Mouse (Mus musculus) midbrain, postnatal 0 days (tissue): ENCODE results near the gene Enah. TPM values are rescaled to one million over a fixed set of nuclear protein-coding genes. Genes with fewer than 3 reads are reported as not detected.

ENCODE experiments used
- ATAC-seq: fragments of 200-750 bp; cut with Nextera tagmentation; 2 replicates; pipeline ENCODE4 v1.8.0; 2017; ENCODE audit warnings: moderate number of reproducible peaks, mild to moderate bottlenecking, moderate TSS enrichment, moderate library complexity; ENCODE audit not compliant: low FRiP score
- DNase-seq: peaks from one replicate; pipeline ENCODE4 v3.0.0-alpha.2; 2015; ENCODE audit warnings: low spot score
- H3K27ac ChIP-seq: fragments of 300-500 bp; sonication (generic); 2 replicates; pipeline ENCODE4 v1.5.1; 2014; ENCODE audit warnings: low read depth, mild to moderate bottlenecking, low read length, mixed read lengths
- H3K27me3 ChIP-seq: fragments of 300-500 bp; sonication (generic); 2 replicates; pipeline ENCODE4 v1.6.1; 2014; ENCODE audit warnings: low read length, control low read depth, mixed read lengths; ENCODE audit not compliant: insufficient read depth
- H3K36me3 ChIP-seq: fragments of 300-500 bp; sonication (generic); 2 replicates; pipeline ENCODE4 v1.6.1; 2014; ENCODE audit warnings: low read length, control low read depth, mixed read lengths; ENCODE audit not compliant: insufficient read depth
- H3K4me1 ChIP-seq: fragments of 300-500 bp; sonication (generic); 2 replicates; pipeline ENCODE4 v1.6.1; 2014; ENCODE audit warnings: mild to moderate bottlenecking, control low read depth, antibody characterized with exemption, low read length, mixed read lengths; ENCODE audit not compliant: insufficient read depth
- H3K4me2 ChIP-seq: fragments of 300-500 bp; sonication (generic); 2 replicates; pipeline ENCODE4 v1.6.1; 2014; ENCODE audit warnings: low read depth, mild to moderate bottlenecking, low read length, mixed read lengths; ENCODE audit not compliant: poor library complexity, severe bottlenecking
- H3K4me3 ChIP-seq: fragments of 300-500 bp; sonication (generic); 2 replicates; pipeline ENCODE4 v1.5.1; 2014; ENCODE audit warnings: low read depth, mild to moderate bottlenecking, low read length, moderate library complexity
- H3K9ac ChIP-seq: fragments of 300-500 bp; sonication (generic); replicated peaks from 2 replicates; pipeline ENCODE4 v1.6.1; 2014; ENCODE audit warnings: mild to moderate bottlenecking, low read length, moderate library complexity, mixed read lengths; ENCODE audit not compliant: poor library complexity, severe bottlenecking
- H3K9me3 ChIP-seq: fragments of 300-500 bp; sonication (generic); 2 replicates; pipeline ENCODE4 v1.6.1; 2016; ENCODE audit warnings: low read length, control low read depth
- CTCF ChIP-seq: IDR thresholded peaks from 2 replicates; pipeline ENCODE4 v1.5.1; 2016; ENCODE audit warnings: antibody characterized with exemption, mild to moderate bottlenecking
- WGBS: fragments of 180-500 bp; shearing (Covaris S2); extraction: QIAGEN DNeasy Blood & Tissue Kit; methylation state at CpG from one replicate; pipeline ENCODE4 v1.1.7; 2014; 5-methylcytosine and 5-hydroxymethylcytosine counted together
- polyA plus RNA-seq: library from polyadenylated mRNA; unstranded; fragments of >200 nt; fragmentation: Nextera tagmentation; extraction: Ambion mirVana; gene quantifications from 2 replicates; pipeline ENCODE4 v1.2.1, GENCODE M21; 2015
- total RNA-seq: library from RNA; depleted of rRNA; stranded (reverse); fragments of >200 nt; gene quantifications from 2 replicates; pipeline ENCODE4 v1.2.3, GENCODE M21; 2014

The Enah gene
- total and polyA plus RNA-seq, 2 experiments from 2014 or later = 23.0 to 78.0 TPM

GRCm38 (mm10) chr1:182031757-182032156 is 12.0 kb upstream of the Enah start:
- Histone ChIP-seq H3K9me3 (no peaks in the 10 kb centered on the region), H3K4me1 (no peaks in the 10 kb centered on the region), H3K27me3 (no peaks in the 10 kb centered on the region), H3K27ac (no peak overlapping the region), H3K4me3 (no peak overlapping the region), H3K36me3 (no peaks in the 10 kb centered on the region), H3K9ac (no peak overlapping the region), H3K4me2 (no peak overlapping the region)
- no peak for DNase-seq
- ATAC-seq = no peak
- no peak for TF ChIP-seq CTCF

DNA sequence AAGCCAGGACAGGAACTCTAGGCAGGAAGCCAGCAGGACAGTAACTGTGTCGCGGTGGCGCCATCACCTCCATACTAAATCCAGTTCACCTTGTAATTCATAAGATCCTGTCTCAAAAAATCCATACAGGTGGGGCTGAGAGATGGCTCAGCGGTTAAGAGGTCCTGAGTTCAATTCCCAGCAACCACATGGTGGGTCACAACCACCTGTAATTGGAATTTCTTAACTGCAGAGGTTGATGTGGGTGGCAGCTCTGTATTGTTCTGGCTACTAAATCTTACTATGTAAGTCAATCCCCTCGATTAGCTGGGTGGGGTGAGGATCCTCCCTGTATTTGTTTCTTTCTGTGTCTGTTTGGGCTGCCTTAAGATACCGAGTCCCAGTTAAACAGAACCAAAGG is 11.3 kb upstream of the Enah start:
- Histone ChIP-seq H3K4me2 (no peak overlapping the region), H3K4me1 (no peaks in the 10 kb centered on the region), H3K4me3 (no peak overlapping the region), H3K9me3 (no peaks in the 10 kb centered on the region), H3K36me3 (no peaks in the 10 kb centered on the region), H3K27me3 (no peaks in the 10 kb centered on the region), H3K27ac (no peak overlapping the region), H3K9ac (no peak overlapping the region)
- DNase-seq = no peak
- no peak for ATAC-seq
- no peak for TF ChIP-seq CTCF
- WGBS = 83% methylated on average over 6 of the region's 6 CpGs

DNA sequence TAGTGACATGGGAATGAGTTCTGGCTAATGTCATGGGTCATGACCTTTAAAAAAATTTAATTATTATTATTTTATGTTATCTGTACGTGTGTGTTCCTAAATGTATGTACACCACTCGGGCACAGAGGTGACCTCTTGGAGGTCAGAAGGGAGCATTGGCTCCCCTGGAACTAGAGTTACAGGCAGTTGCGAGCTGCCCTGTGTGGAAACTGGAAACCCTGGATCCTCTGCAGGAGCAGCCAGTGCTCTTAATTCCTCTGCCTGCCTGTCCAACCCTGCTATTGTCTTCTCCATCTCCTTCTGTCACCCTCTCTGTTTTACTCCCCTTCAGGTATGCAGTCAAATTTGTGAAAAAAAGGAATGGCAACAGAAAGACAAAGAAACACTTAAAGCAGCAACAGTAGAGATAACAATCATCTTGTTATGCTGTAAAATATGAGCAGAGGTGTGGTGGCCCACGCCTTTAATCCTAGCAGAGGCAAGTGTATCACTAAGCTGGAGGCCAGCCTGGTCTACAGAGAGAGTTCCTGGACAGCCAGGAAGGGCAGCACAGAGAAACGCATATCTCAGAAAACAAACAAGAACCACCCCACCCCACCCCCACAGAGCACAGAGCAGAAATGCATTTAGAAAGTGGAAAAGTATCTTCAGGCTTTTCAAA is 10.3 kb upstream of the Enah start:
- no peaks in the 10 kb centered on the region for H3K9me3 ChIP-seq
- DNase-seq (no peak), ATAC-seq (no peak)

DNA sequence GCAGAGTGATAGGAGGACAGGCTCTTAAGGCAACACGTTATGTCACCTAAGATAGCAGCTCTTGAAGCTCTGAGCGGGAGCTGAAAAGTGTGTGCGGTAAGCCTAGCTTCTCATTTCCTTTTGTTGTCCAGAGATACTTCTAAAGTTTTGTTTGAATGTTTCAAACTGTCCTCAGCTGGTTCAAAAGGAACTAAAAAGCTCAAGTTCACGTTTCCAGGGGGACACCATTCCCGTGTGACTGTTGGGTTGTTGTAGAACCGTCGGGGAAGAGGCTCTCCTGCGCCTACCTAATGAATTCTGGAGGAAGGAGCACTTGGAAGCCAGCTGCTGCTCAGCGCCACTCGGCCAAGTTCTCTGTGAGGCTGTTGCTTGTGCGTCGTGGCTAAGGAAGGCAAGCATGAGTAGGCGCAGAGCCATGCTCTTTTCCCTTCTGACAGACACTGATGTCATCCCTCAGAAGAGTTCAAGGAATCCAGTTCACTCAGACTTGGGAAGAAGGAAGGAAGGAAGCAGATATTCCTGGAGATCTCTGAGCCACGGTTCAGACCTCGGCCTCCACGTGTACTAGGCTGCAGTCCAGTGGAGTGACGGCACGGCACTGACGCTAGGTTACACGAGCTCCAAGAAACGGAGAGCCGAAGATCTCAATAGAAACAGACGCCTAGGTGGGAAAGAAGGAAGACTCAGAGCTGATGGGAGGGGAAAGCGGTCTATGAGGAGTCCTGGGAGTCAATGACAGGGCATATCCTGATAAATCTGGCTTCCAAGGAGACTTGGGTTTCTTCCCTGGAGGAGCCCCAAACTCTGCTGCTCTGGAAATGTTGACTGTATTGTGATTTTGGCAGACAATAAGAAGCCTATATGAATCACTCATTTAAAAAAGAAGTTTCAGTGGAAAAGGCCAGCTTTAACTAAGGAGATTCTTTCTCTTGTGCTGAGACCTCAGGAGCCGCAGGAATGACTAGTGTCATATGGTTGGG is 8.7 kb upstream of the Enah start:
- WGBS = 84% methylated on average over 25 of the region's 25 CpGs
- Histone ChIP-seq H3K4me2 (no peak overlapping the region), H3K36me3 (no peaks in the 10 kb centered on the region), H3K4me3 (no peak overlapping the region), H3K9ac (no peak overlapping the region), H3K4me1 (no peaks in the 10 kb centered on the region), H3K27me3 (no peaks in the 10 kb centered on the region), H3K27ac (no peak overlapping the region), H3K9me3 (no peaks in the 10 kb centered on the region)
- no peak for ATAC-seq
- no peak for DNase-seq
- no peak for TF ChIP-seq CTCF

More for the DNA sequence above, 10.3 kb upstream of the Enah start:
- 77% methylated on average over 5 of the region's 5 CpGs for WGBS
- Histone ChIP-seq H3K27me3 (no peaks in the 10 kb centered on the region), H3K9ac (no peak overlapping the region), H3K36me3 (no peaks in the 10 kb centered on the region), H3K4me2 (no peak overlapping the region), H3K4me3 (no peak overlapping the region), H3K27ac (no peak overlapping the region), H3K4me1 (no peaks in the 10 kb centered on the region)
- no peak for TF ChIP-seq CTCF

GRCm38 (mm10) chr1:182027426-182027979 is 7.7 kb upstream of the Enah start:
- ATAC-seq (no peak), DNase-seq (no peak)
- no peak overlapping the region for H3K27ac ChIP-seq
- no peaks in the 10 kb centered on the region for H3K4me1 ChIP-seq
- no peak for TF ChIP-seq CTCF
- H3K9me3 ChIP-seq = no peaks in the 10 kb centered on the region
- H3K4me2 ChIP-seq = no peak overlapping the region
- WGBS = 67% methylated on average over 9 of the region's 9 CpGs
- no peak overlapping the region for H3K9ac ChIP-seq
- no peaks in the 10 kb centered on the region for H3K36me3 ChIP-seq
- H3K4me3 ChIP-seq = no peak overlapping the region
- no peaks in the 10 kb centered on the region for H3K27me3 ChIP-seq

GRCm38 (mm10) chr1:182026821-182027220 is 7.0 kb upstream of the Enah start:
- no peaks in the 10 kb centered on the region for H3K9me3 ChIP-seq

More at GRCm38 (mm10) chr1:182026821-182027220, 7.0 kb upstream of the Enah start:
- no peaks in the 10 kb centered on the region for H3K4me1 ChIP-seq
- no peaks in the 10 kb centered on the region for H3K36me3 ChIP-seq
- no peak overlapping the region for H3K4me2 ChIP-seq
- TF ChIP-seq CTCF = no peak
- no peak overlapping the region for H3K9ac ChIP-seq
- no peak overlapping the region for H3K4me3 ChIP-seq
- ATAC-seq (no peak), DNase-seq (no peak)
- no peak overlapping the region for H3K27ac ChIP-seq
- H3K27me3 ChIP-seq = no peaks in the 10 kb centered on the region
- WGBS = 87% methylated on average over 5 of the region's 5 CpGs
